Mouse (Mus musculus) mesoderm, embryonic 11.5 days (tissue): ENCODE results near the gene Apobec2.

ENCODE experiments used
- DNase-seq: peaks from one replicate; pipeline ENCODE4 v3.0.0-alpha.2; 2012; ENCODE audit warnings: low read depth, low spot score

Gene Apobec2

DNA sequence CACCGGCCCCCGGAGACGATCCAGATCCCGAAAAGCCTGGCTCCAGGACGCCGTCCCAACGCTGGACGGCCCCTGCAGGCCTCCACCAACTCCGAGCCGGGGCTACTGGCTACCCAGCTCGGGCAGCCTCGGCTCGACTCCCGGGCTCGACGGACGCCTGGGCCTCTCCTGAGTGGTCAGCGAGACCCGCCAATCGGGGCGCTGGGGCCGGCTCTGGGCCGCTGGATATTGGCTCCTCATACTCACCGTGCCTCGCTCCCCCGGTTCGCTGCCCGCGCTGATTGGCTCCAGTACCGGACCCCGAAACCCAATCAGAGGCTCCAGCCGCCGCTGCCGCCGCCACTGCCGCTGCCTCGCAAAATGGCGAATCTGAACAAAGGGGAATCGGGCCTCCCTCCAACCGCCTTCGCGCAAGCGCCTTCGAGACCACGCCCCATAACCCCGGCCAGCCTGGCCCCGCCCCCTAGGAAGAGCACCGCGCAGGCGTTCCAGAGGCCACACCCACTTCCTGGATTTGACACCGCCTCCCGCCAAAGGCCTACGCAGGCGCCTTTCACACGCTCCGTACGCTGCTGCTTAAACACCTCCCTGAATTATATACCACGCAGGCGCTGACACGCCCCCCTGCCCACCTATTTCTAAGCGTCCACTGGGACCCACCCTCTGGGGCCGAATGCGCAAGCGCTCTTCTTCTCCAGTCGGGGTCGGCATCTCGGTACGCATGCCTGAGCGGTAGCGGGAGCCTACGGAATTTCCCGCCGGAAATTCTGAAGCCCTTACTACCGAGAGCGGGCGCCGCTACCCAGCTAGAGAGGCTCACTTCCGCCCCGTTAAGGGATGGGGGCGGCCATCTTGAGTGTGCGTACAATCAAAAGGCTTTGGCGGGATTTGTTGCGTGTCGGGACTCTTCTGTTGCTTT lies 23.1 kb downstream of the Apobec2 start, which contains the start of the genes Nfya and Oard1:
Gene Nfya, minus strand, starts transcription at position 527 of the 919 bp plus-strand sequence.
Gene Oard1, plus strand, starts transcription at position 635 of the 919 bp plus-strand sequence.
- DNase-seq, result peak; percentile 100

- peak; percentile 66 for DNase-seq
These were observed 24.0 kb downstream of the Apobec2 start for GRCm38 (mm10) chr17:48408526-48409291.

DNA sequence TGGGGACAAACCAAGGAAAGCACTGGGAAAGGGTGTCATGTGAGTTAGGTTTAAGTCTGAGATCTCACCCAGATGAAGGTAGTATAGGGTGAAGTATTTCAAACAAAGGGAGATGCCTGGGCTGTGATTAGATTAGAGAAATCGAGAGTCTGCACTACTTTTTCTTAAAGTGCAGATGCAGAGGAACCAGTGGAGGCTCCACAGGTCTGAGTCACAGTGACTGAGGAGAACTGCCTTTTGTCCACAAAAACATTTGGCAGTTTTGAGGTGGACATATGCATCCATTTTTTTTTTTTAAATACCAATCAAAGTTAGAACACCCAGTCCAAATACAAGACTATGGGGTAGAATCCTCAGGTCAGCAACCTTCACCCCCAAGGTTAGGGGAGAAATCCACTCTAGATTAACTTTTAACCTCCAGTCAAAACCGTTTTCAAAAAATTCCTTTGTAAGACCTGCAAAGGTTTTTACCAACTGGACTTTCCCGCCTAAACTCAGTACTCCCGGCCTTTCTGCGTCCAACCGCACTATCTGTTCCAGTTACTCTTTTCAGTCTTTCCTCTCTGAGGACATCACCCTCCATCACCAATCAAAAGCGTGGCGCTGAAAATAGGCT lies 24.7 kb downstream of the Apobec2 start:
- no peak for DNase-seq

DNA sequence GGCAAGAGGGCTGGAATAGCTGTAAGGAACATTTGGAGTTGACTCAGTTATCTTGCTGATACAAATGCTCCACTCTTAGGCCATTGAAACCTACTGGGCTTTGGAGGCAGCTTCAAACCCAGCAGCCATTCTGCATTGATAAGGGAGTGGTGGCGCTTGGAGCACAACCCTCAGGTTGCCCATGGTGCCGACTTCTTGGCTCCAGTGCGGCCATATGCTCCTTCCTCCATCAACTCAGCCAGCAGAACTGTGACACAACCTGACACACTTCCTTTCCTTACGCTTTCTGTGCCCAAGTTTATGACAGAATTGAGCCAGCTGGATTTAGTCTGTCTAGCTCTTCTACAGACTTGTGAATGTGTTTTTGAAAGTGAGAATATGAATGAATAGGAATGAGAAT lies 25.6 kb downstream of the Apobec2 start:
- no peak for DNase-seq

DNA sequence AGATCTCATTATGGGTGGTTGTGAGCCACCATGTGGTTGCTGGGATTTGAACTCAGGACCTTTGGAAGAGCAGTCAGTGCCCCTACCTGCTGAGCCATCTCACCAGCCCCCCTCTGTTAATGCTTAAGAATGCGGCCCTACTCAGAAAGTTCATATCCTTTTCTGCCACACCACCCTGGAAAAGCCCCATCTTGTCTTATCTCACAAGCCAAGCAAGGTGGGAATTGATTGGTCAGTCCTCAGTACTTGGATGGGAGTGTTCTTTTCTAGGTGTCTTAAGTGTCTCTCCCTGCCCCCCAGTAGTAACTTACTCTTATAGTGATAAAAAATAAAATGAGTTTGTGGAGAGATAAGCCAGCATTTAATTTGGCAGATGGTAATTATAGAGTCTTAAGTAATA lies 28.0 kb downstream of the Apobec2 start:
- DNase-seq, result no peak

- no peak for DNase-seq
These were observed 28.9 kb downstream of the Apobec2 start for GRCm38 (mm10) chr17:48403848-48404247.

- DNase-seq, result no peak
These were observed 30.0 kb downstream of the Apobec2 start for GRCm38 (mm10) chr17:48402751-48403150.

DNA sequence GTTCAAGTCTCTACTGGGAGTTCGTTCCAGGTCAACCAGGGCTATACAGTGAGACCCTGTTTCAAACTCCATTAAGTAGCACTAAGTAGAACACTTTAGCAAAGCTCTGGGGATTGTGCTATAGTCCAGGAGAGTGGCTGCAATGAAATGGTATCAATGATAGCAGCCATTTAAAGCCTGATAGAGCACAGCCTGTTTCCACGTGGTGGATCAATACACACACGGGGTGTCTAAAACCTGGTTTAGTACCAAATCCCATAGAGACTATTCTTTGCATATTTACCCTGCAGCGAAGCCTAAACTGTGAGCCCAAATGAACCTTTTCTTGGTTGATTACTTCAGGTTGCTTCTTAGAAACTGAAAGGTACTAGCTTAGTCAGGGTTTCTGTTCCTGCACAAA lies 31.0 kb downstream of the Apobec2 start:
- DNase-seq, result no peak

GRCm38 (mm10) chr17:48392616-48393015 lies 40.1 kb downstream of the Apobec2 start:
- no peak for DNase-seq

GRCm38 (mm10) chr17:48391446-48391845 lies 41.3 kb downstream of the Apobec2 start:
- no peak for DNase-seq

- no peak for DNase-seq
These were observed 43.3 kb downstream of the Apobec2 start for GRCm38 (mm10) chr17:48389442-48389841.

GRCm38 (mm10) chr17:48388666-48389065 lies 44.1 kb downstream of the Apobec2 start:
- no peak for DNase-seq

GRCm38 (mm10) chr17:48385786-48386461 lies 46.8 kb downstream of the Apobec2 start:
- DNase-seq, result no peak

- no peak for DNase-seq
These were observed 53.7 kb downstream of the Apobec2 start for GRCm38 (mm10) chr17:48379050-48379449.

- DNase-seq, result no peak
These were observed 56.6 kb downstream of the Apobec2 start for GRCm38 (mm10) chr17:48376102-48376501.

DNA sequence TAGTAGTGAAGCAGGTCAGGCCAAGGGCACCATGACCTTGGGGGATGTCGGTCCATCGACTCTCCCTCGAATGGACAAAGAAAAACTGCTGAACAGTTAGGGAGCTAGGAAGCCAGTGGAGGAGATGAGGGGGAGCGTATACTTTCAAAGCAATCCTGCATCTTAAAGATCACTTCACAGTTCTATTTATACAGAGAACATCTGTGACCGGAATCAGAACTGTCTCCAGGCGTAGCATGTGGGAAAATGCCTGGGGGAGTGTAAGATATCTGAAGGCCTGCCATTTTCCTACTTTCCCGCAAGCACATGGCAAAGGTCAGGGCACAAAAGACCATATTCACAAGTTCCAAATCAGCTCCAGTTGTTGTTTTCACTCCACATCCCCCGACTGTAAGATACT lies 59.7 kb downstream of the Apobec2 start:
- no peak for DNase-seq

- DNase-seq, result no peak
These were observed 61.1 kb downstream of the Apobec2 start for GRCm38 (mm10) chr17:48371621-48372020.
